Mouse (Mus musculus) midbrain, embryonic 12.5 days (tissue): ENCODE results near the gene Efna2. TPM values are rescaled to one million over a fixed set of nuclear protein-coding genes. Genes with fewer than 3 reads are reported as not detected.
A peak's percentile ranks its signal among the peaks of the same experiment; 100 is the strongest.

Experiments used
- ATAC-seq: fragments of 200-750 bp; cut with Nextera tagmentation; 2 replicates; pipeline ENCODE4 v1.8.0; 2017; ENCODE audit warnings: low read depth, moderate TSS enrichment, moderate library complexity; ENCODE audit not compliant: low FRiP score
- H3K27ac ChIP-seq: fragments of 300-500 bp; sonication (generic); replicated peaks from 2 replicates; pipeline ENCODE4 v1.5.1; 2016; ENCODE audit warnings: mild to moderate bottlenecking
- H3K27me3 ChIP-seq: fragments of 300-500 bp; sonication (generic); 2 replicates; pipeline ENCODE4 v1.6.1; 2016; ENCODE audit warnings: mild to moderate bottlenecking
- H3K36me3 ChIP-seq: fragments of 300-500 bp; sonication (generic); 2 replicates; pipeline ENCODE4 v1.6.1; 2016
- H3K4me1 ChIP-seq: fragments of 300-500 bp; sonication (generic); 2 replicates; pipeline ENCODE4 v1.6.1; 2016
- H3K4me2 ChIP-seq: fragments of 300-500 bp; sonication (generic); replicated peaks from 2 replicates; pipeline ENCODE4 v1.6.1; 2016; ENCODE audit warnings: mild to moderate bottlenecking, moderate library complexity
- H3K4me3 ChIP-seq: fragments of 300-500 bp; sonication (generic); 2 replicates; pipeline ENCODE4 v1.5.1; 2016; ENCODE audit warnings: mild to moderate bottlenecking
- H3K9ac ChIP-seq: fragments of 300-500 bp; sonication (generic); replicated peaks from 2 replicates; pipeline ENCODE4 v1.6.1; 2016; ENCODE audit warnings: mild to moderate bottlenecking, moderate library complexity
- H3K9me3 ChIP-seq: fragments of 300-500 bp; sonication (generic); 2 replicates; pipeline ENCODE4 v1.6.1; 2016; ENCODE audit warnings: mild to moderate bottlenecking
- WGBS: fragments of 180-500 bp; shearing (Covaris S2); methylation state at CpG from one replicate; pipeline ENCODE4 v1.1.7; 2016; 5-methylcytosine and 5-hydroxymethylcytosine counted together
- polyA plus RNA-seq: library from polyadenylated mRNA; unstranded; fragments of >200 nt; fragmentation: Nextera tagmentation; extraction: Ambion mirVana; gene quantifications from 2 replicates; pipeline ENCODE4 v1.2.1, GENCODE M21; 2016

The Efna2 gene
- polyA plus RNA-seq, 1 experiment from 2014 or later, result 127 TPM

DNA sequence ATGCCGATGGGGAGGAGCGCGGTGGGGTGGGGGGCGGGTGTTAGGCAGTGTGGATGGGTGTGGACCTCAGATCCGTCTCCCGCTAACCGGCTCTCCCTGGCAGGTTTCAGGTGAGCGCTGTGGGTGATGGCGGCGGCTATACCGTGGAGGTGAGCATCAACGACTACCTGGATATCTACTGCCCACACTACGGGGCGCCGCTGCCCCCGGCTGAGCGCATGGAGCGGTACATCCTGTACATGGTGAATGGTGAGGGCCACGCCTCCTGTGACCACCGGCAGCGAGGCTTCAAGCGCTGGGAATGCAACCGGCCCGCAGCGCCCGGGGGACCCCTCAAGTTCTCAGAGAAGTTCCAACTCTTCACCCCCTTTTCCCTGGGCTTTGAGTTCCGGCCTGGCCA is 7.4 kb downstream of the Efna2 start:
- Histone ChIP-seq H3K4me1 (peaks cover 49% of the 10 kb centered on the region), H3K9me3 (no peaks in the 10 kb centered on the region), H3K9ac (peak overlapping the region; percentile 34; the same call in 1 of the 2 replicates), H3K27ac (peak overlapping the region; percentile 97), H3K36me3 (peaks cover 51% of the 10 kb centered on the region), H3K4me2 (peak overlapping the region; percentile 35), H3K4me3 (peak overlapping the region; percentile 19), H3K27me3 (peaks cover 43% of the 10 kb centered on the region)
- no peak for ATAC-seq
- 45% methylated on average over 26 of the region's 27 CpGs for WGBS

DNA sequence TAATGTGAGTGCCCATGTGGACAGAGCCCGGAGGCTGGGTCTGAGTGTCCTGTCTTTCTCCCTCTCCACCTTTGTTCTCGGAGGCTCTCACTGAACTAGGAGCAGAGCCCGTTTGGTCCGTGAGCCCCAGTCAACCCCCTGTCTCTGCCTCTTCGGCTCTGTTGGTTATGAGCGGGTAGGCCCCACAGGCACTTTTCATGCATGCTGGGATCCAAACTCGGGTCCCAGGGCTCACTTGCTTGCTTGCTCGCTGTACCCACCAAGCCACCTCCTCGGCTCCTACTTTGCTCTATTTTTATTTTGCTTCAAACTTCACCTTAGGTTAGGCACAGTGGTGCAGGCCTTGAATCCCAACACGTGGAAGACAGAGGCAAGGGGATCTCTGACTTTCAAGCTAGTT is 8.5 kb downstream of the Efna2 start:
- Histone ChIP-seq H3K4me1 (peaks cover 47% of the 10 kb centered on the region), H3K36me3 (peaks cover 44% of the 10 kb centered on the region), H3K27me3 (peaks cover 52% of the 10 kb centered on the region), H3K9ac (peak overlapping the region; percentile 33; the same call in 1 of the 2 replicates), H3K9me3 (no peaks in the 10 kb centered on the region), H3K4me2 (peak overlapping the region; percentile 11; the same call in 1 of the 2 replicates), H3K4me3 (no peak overlapping the region), H3K27ac (peak overlapping the region; percentile 97)
- 68% methylated on average over 10 of the region's 10 CpGs for WGBS
- no peak for ATAC-seq

- no peaks in the 10 kb centered on the region for H3K9me3 ChIP-seq
- peak overlapping the region; percentile 21; the same call in 1 of the 2 replicates for H3K4me3 ChIP-seq
- no peak for ATAC-seq
- peak overlapping the region; percentile 51; the same call in 1 of the 2 replicates for H3K9ac ChIP-seq
- peak overlapping the region; percentile 97 for H3K27ac ChIP-seq
- peaks cover 37% of the 10 kb centered on the region for H3K36me3 ChIP-seq
- 40% methylated on average over 15 of the region's 15 CpGs for WGBS
- H3K27me3 ChIP-seq, result peaks cover 60% of the 10 kb centered on the region
- H3K4me2 ChIP-seq, result peak overlapping the region; percentile 70
- H3K4me1 ChIP-seq, result peaks cover 52% of the 10 kb centered on the region
Measured at GRCm38 (mm10) chr10:80188453-80189024, 9.3 kb downstream of the Efna2 start.

- Histone ChIP-seq H3K27me3 (peaks cover 65% of the 10 kb centered on the region), H3K9me3 (no peaks in the 10 kb centered on the region), H3K9ac (peak overlapping the region; percentile 77), H3K36me3 (peaks cover 28% of the 10 kb centered on the region), H3K4me2 (peak overlapping the region; percentile 70), H3K4me1 (peaks cover 64% of the 10 kb centered on the region), H3K27ac (peak overlapping the region; percentile 97), H3K4me3 (peak overlapping the region; percentile 47)
- peak; percentile 11; the same call in 1 of the 2 replicates for ATAC-seq
- WGBS, result 2% methylated on average over 21 of the region's 21 CpGs
Measured at GRCm38 (mm10) chr10:80189999-80190398, 10.7 kb downstream of the Efna2 start.

GRCm38 (mm10) chr10:80190491-80191051 is 11.3 kb downstream of the Efna2 start:
- H3K27me3 ChIP-seq, result peaks cover 63% of the 10 kb centered on the region
- peaks cover 28% of the 10 kb centered on the region for H3K36me3 ChIP-seq
- no peaks in the 10 kb centered on the region for H3K9me3 ChIP-seq
- H3K4me3 ChIP-seq, result peak overlapping the region; percentile 47
- peaks cover 61% of the 10 kb centered on the region for H3K4me1 ChIP-seq
- H3K9ac ChIP-seq, result peak overlapping the region; percentile 77
- peak overlapping the region; percentile 97 for H3K27ac ChIP-seq
- peak overlapping the region; percentile 70 for H3K4me2 ChIP-seq
- WGBS, result 0% methylated on average over 47 of the region's 48 CpGs
- peak; percentile 48 for ATAC-seq

DNA sequence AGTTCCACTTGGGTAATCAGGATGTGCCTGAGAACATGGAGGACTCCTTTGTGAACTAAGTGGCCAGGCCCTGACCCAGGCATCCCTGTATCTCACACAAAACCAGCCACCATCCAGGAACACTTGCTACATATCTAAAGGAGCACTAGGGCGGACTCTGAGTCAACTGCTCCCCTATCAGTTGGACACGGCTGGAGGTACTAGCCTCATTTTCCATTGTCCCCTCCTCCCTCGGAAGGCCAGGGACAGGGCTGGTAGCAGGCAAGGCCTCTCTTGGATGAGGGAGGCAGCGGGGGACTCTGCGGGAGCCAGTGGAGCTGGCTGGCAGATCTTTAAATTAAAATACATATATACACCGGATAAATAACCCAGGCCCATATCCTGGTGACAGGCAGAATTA is 14.7 kb downstream of the Efna2 start:
- no peak for ATAC-seq
- peak overlapping the region; percentile 31 for H3K4me2 ChIP-seq
- WGBS, result 42% methylated on average over 6 of the region's 6 CpGs
- H3K4me1 ChIP-seq, result peaks cover 66% of the 10 kb centered on the region
- peaks cover 3% of the 10 kb centered on the region for H3K36me3 ChIP-seq
- H3K9ac ChIP-seq, result peak overlapping the region; percentile 37
- H3K9me3 ChIP-seq, result no peaks in the 10 kb centered on the region
- H3K27me3 ChIP-seq, result peaks cover 54% of the 10 kb centered on the region
- H3K4me3 ChIP-seq, result no peak overlapping the region
- H3K27ac ChIP-seq, result peak overlapping the region; percentile 93

DNA sequence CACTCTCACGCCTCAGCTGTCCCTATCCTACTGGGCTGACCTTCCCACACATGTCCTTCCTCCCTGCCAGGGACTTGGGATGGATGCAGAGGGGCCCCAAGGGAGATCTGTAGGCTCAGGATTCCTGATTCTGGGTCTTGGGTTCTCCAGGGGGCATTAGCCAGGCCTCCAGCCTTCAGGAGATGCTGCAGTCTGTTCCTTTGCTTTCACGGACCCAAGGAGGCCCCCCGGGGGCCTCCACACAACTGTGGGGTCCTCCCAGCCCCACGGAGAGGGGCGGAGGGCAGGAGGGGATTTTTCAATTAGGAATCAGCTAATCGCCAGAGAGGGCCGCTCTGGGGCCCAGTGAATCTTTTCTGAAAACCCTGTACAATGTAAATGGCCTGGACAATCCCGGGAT is 15.2 kb downstream of the Efna2 start:
- Histone ChIP-seq H3K36me3 (no peaks in the 10 kb centered on the region), H3K27ac (peak overlapping the region; percentile 93), H3K4me3 (no peak overlapping the region), H3K27me3 (peaks cover 50% of the 10 kb centered on the region), H3K4me2 (peak overlapping the region; percentile 31), H3K9me3 (no peaks in the 10 kb centered on the region), H3K4me1 (peaks cover 62% of the 10 kb centered on the region), H3K9ac (peak overlapping the region; percentile 37)
- ATAC-seq, result 0 out of 2 replicates have a peak, but pooled peaks have one; percentile 10
- WGBS, result 11% methylated on average over 8 of the region's 8 CpGs

GRCm38 (mm10) chr10:80196167-80196566 is 16.9 kb downstream of the Efna2 start:
- Histone ChIP-seq H3K9me3 (no peaks in the 10 kb centered on the region), H3K4me1 (peaks cover 56% of the 10 kb centered on the region), H3K4me2 (no peak overlapping the region; the same call in 1 of the 2 replicates), H3K9ac (no peak overlapping the region), H3K4me3 (no peak overlapping the region), H3K27me3 (peaks cover 42% of the 10 kb centered on the region), H3K27ac (peak overlapping the region; percentile 93; the same call in 1 of the 2 replicates), H3K36me3 (no peaks in the 10 kb centered on the region)
- no peak for ATAC-seq
- WGBS, result 69% methylated on average over 1 of the region's 1 CpGs

DNA sequence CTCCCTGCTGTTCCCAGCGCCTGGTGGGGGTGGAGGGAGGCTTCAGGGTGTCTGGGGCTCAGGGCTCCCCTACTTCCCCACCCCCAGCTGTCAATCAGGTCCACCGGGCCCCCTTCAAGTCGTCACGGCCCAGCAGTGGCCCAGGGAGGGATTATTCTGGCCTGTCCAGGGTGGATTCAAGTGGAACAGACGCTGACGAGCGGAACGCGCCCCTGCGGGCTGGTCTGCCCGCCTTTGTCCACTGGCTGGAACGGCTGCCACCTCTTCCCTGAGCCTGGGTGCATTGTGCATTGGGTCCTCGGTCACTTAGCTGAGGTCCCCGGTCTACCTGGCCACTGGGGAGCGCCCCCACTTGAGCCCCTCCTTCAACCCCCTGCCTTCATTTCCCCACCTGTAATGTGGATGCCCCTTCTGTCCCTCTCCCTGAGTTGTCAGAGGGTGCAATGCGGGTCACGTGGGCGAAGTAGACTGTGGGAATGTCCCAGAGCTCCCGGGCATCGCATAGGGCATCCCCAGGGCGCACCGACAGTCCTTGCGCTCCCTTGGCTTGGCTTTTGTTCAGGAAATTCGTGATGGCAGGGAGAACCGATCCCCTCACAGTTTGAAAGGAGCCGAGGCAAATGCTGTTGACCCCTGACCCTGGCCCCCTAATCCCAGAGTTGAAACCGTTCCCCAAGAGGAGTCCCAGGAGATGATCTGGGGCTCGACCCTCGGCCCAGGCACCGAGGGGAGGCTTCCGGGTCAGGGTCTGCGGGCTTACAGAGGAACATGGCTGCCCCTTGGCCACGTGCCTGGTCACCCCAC is 17.7 kb downstream of the Efna2 start:
- Histone ChIP-seq H3K36me3 (no peaks in the 10 kb centered on the region), H3K9ac (peak overlapping the region; percentile 31; the same call in 1 of the 2 replicates), H3K4me1 (peaks cover 55% of the 10 kb centered on the region), H3K9me3 (no peaks in the 10 kb centered on the region), H3K27ac (peak overlapping the region; percentile 93), H3K4me3 (no peak overlapping the region), H3K27me3 (peaks cover 41% of the 10 kb centered on the region), H3K4me2 (peak overlapping the region; percentile 32)
- WGBS, result 16% methylated on average over 33 of the region's 33 CpGs
- peak; percentile 66 for ATAC-seq

- Histone ChIP-seq H3K4me1 (peaks cover 43% of the 10 kb centered on the region), H3K9ac (no peak overlapping the region), H3K27me3 (peaks cover 20% of the 10 kb centered on the region), H3K4me3 (no peak overlapping the region), H3K4me2 (no peak overlapping the region), H3K9me3 (no peaks in the 10 kb centered on the region), H3K27ac (peak overlapping the region; percentile 74), H3K36me3 (no peaks in the 10 kb centered on the region)
- peak; percentile 16 for ATAC-seq
- 51% methylated on average over 3 of the region's 3 CpGs for WGBS
Measured at GRCm38 (mm10) chr10:80199440-80200008, 20.2 kb downstream of the Efna2 start.

- H3K4me2 ChIP-seq, result peak overlapping the region; percentile 16
- H3K4me1 ChIP-seq, result peaks cover 37% of the 10 kb centered on the region
- H3K27me3 ChIP-seq, result peaks cover 24% of the 10 kb centered on the region
- no peaks in the 10 kb centered on the region for H3K36me3 ChIP-seq
- ATAC-seq, result no peak
- WGBS, result 52% methylated on average over 6 of the region's 6 CpGs
- no peak overlapping the region for H3K4me3 ChIP-seq
- peak overlapping the region; percentile 74 for H3K27ac ChIP-seq
- H3K9ac ChIP-seq, result no peak overlapping the region
- no peaks in the 10 kb centered on the region for H3K9me3 ChIP-seq
Measured at GRCm38 (mm10) chr10:80200485-80200884, 21.2 kb downstream of the Efna2 start.
